Mouse (Mus musculus) heart, embryonic 11.5 days (tissue): ENCODE data around the gene Flot1. TPM values are rescaled to one million over a fixed set of nuclear protein-coding genes. Genes with fewer than 3 reads are reported as not detected.

ENCODE experiments used
- ATAC-seq: fragments of 200-750 bp; cut with Nextera tagmentation; replicated peaks from 2 replicates; pipeline ENCODE4 v1.8.0; 2017; ENCODE audit warnings: moderate library complexity; ENCODE audit not compliant: insufficient number of reproducible peaks, low FRiP score, low TSS enrichment
- H3K27ac ChIP-seq: fragments of 300-500 bp; sonication (generic); 2 replicates; pipeline ENCODE4 v1.5.1; 2014; ENCODE audit warnings: mild to moderate bottlenecking, low read depth, low read length
- H3K27me3 ChIP-seq: fragments of 300-500 bp; sonication (generic); 2 replicates; pipeline ENCODE4 v1.6.1; 2014; ENCODE audit warnings: mild to moderate bottlenecking, low read length, mixed read lengths; ENCODE audit not compliant: control insufficient read depth, insufficient read depth
- H3K36me3 ChIP-seq: fragments of 300-500 bp; sonication (generic); 2 replicates; pipeline ENCODE4 v1.6.1; 2014; ENCODE audit warnings: mild to moderate bottlenecking, low read length, moderate library complexity, mixed read lengths; ENCODE audit not compliant: control insufficient read depth, insufficient read depth
- H3K4me1 ChIP-seq: fragments of 300-500 bp; sonication (generic); 2 replicates; pipeline ENCODE4 v1.6.1; 2014; ENCODE audit warnings: low read length; ENCODE audit not compliant: control insufficient read depth, insufficient read depth
- H3K4me2 ChIP-seq: fragments of 300-500 bp; sonication (generic); 2 replicates; pipeline ENCODE4 v1.6.1; 2014; ENCODE audit warnings: mild to moderate bottlenecking, moderate library complexity
- H3K4me3 ChIP-seq: fragments of 300-500 bp; sonication (generic); 2 replicates; pipeline ENCODE4 v1.5.1; 2014; ENCODE audit warnings: low read depth, low read length
- H3K9ac ChIP-seq: fragments of 300-500 bp; sonication (generic); 2 replicates; pipeline ENCODE4 v1.6.1; 2014; ENCODE audit warnings: mild to moderate bottlenecking, low read depth, low read length, moderate library complexity
- H3K9me3 ChIP-seq: fragments of 300-500 bp; sonication (generic); replicated peaks from 2 replicates; pipeline ENCODE4 v1.6.1; 2016; ENCODE audit warnings: low read length; ENCODE audit not compliant: control insufficient read depth
- WGBS: fragments of 180-500 bp; shearing (Covaris S2); extraction: QIAGEN DNeasy Blood & Tissue Kit; methylation state at CpG from one replicate; pipeline ENCODE4 v1.1.7; 2014; ENCODE audit not compliant: insufficient replicate concordance; 5-methylcytosine and 5-hydroxymethylcytosine counted together
- polyA plus RNA-seq: library from polyadenylated mRNA; unstranded; fragments of >200 nt; fragmentation: Nextera tagmentation; extraction: Ambion mirVana; gene quantifications from 2 replicates; pipeline ENCODE4 v1.2.1, GENCODE M21; 2014

The Flot1 gene
- polyA plus RNA-seq, 1 experiment from 2014 or later: 74.0 TPM

GRCm38 (mm10) chr17:35842006-35842405 is 19.0 kb downstream of the Flot1 start:
- 19% methylated on average over 11 of the region's 11 CpGs for WGBS
- ATAC-seq: no peak
- H3K27ac ChIP-seq: peak overlapping the region; percentile 76
- H3K4me2 ChIP-seq: peak overlapping the region; percentile 81
- H3K4me1 ChIP-seq: peaks cover 8% of the 10 kb centered on the region; the same call in 1 of the 2 replicates
- peaks cover 10% of the 10 kb centered on the region for H3K36me3 ChIP-seq
- peak overlapping the region; percentile 65 for H3K4me3 ChIP-seq
- H3K27me3 ChIP-seq: no peaks in the 10 kb centered on the region
- no peaks in the 10 kb centered on the region for H3K9me3 ChIP-seq
- H3K9ac ChIP-seq: peak overlapping the region; percentile 80

- ATAC-seq: no peak
- H3K9ac ChIP-seq: no peak overlapping the region
Measured at GRCm38 (mm10) chr17:35843514-35843913, 20.5 kb downstream of the Flot1 start.

GRCm38 (mm10) chr17:35848112-35848511 is 25.1 kb downstream of the Flot1 start:
- Histone ChIP-seq H3K4me3 (no peak overlapping the region), H3K36me3 (peaks cover 55% of the 10 kb centered on the region), H3K27ac (no peak overlapping the region), H3K4me2 (no peak overlapping the region), H3K9me3 (no peaks in the 10 kb centered on the region), H3K27me3 (no peaks in the 10 kb centered on the region), H3K9ac (0 out of 2 replicates have a peak overlapping the region, but pooled peaks have one; percentile 22), H3K4me1 (no peaks in the 10 kb centered on the region)
- no peak for ATAC-seq
- 68% methylated on average over 1 of the region's 1 CpGs for WGBS

More at GRCm38 (mm10) chr17:35843514-35843913, 20.5 kb downstream of the Flot1 start:
- Histone ChIP-seq H3K4me1 (peaks cover 8% of the 10 kb centered on the region; the same call in 1 of the 2 replicates), H3K4me3 (no peak overlapping the region), H3K9me3 (no peaks in the 10 kb centered on the region), H3K27ac (no peak overlapping the region), H3K36me3 (peaks cover 24% of the 10 kb centered on the region), H3K4me2 (no peak overlapping the region), H3K27me3 (no peaks in the 10 kb centered on the region)
- WGBS: 92% methylated on average over 3 of the region's 3 CpGs

- H3K9ac ChIP-seq: no peak overlapping the region
- no peak overlapping the region for H3K27ac ChIP-seq
- no peak overlapping the region; the same call in 1 of the 2 replicates for H3K4me2 ChIP-seq
- no peaks in the 10 kb centered on the region for H3K4me1 ChIP-seq
- no peak overlapping the region for H3K4me3 ChIP-seq
- 74% methylated on average over 3 of the region's 3 CpGs for WGBS
- H3K36me3 ChIP-seq: peaks cover 54% of the 10 kb centered on the region
- ATAC-seq: no peak
- no peaks in the 10 kb centered on the region for H3K9me3 ChIP-seq
- H3K27me3 ChIP-seq: no peaks in the 10 kb centered on the region
Measured at GRCm38 (mm10) chr17:35850974-35851373, 27.9 kb downstream of the Flot1 start.

- peaks cover 16% of the 10 kb centered on the region for H3K36me3 ChIP-seq
- H3K9ac ChIP-seq: no peak overlapping the region
- no peak overlapping the region for H3K27ac ChIP-seq
- no peak for ATAC-seq
- H3K9me3 ChIP-seq: no peaks in the 10 kb centered on the region
- WGBS: 83% methylated on average over 1 of the region's 1 CpGs
- no peak overlapping the region for H3K4me2 ChIP-seq
- no peak overlapping the region for H3K4me3 ChIP-seq
- H3K27me3 ChIP-seq: no peaks in the 10 kb centered on the region
- H3K4me1 ChIP-seq: peaks cover 7% of the 10 kb centered on the region
Measured at GRCm38 (mm10) chr17:35859371-35859770, 36.3 kb downstream of the Flot1 start.

- no peak overlapping the region for H3K27ac ChIP-seq
Measured at GRCm38 (mm10) chr17:35859835-35860234, 36.8 kb downstream of the Flot1 start.

GRCm38 (mm10) chr17:35860831-35861197 is 37.8 kb downstream of the Flot1 start:
- Histone ChIP-seq H3K4me3 (peak overlapping the region; percentile 76), H3K9me3 (no peaks in the 10 kb centered on the region), H3K4me1 (peaks cover 16% of the 10 kb centered on the region), H3K9ac (peak overlapping the region; percentile 80), H3K36me3 (peaks cover 12% of the 10 kb centered on the region), H3K27ac (peak overlapping the region; percentile 94), H3K27me3 (no peaks in the 10 kb centered on the region), H3K4me2 (peak overlapping the region; percentile 67)
- WGBS: 5% methylated on average over 12 of the region's 12 CpGs
- no peak for ATAC-seq

More at GRCm38 (mm10) chr17:35859835-35860234, 36.8 kb downstream of the Flot1 start:
- Histone ChIP-seq H3K27me3 (no peaks in the 10 kb centered on the region), H3K4me1 (peaks cover 12% of the 10 kb centered on the region), H3K9ac (no peak overlapping the region), H3K9me3 (no peaks in the 10 kb centered on the region), H3K36me3 (peaks cover 12% of the 10 kb centered on the region), H3K4me3 (no peak overlapping the region), H3K4me2 (no peak overlapping the region)
- 38% methylated on average over 2 of the region's 2 CpGs for WGBS
- no peak for ATAC-seq

- Histone ChIP-seq H3K4me1 (peaks cover 16% of the 10 kb centered on the region), H3K9ac (peak within 1 kb of the TSS; percentile 80), H3K36me3 (peaks cover 12% of the 10 kb centered on the region), H3K27me3 (no peaks in the 10 kb centered on the region), H3K9me3 (no peaks in the 10 kb centered on the region), H3K4me3 (peak within 1 kb of the TSS; percentile 76), H3K4me2 (peak within 1 kb of the TSS; percentile 67), H3K27ac (peak within 1 kb of the TSS; percentile 94)
- peak; percentile 86 for ATAC-seq
- under 1% methylated on average over 47 of the region's 47 CpGs for WGBS
Measured at GRCm38 (mm10) chr17:35861198-35861857, 38.3 kb downstream of the Flot1 start, which contains the start of gene Nrm. Gene Nrm, plus strand, starts transcription at chr17:35861318.
